Mouse (Mus musculus) ES-Bruce4 (cell line): ENCODE measurements around the gene Hmox2.

ENCODE experiments used
- CTCF ChIP-seq: IDR thresholded peaks from one replicate; pipeline ENCODE4 v1.8.1; 2011; ENCODE audit warnings: low read depth, low read length
- EP300 ChIP-seq: IDR thresholded peaks from 2 replicates; pipeline ENCODE4 v1.6.1; 2011; ENCODE audit warnings: low read depth, low read length; ENCODE audit not compliant: insufficient read depth
- POLR2A ChIP-seq: IDR thresholded peaks from one replicate; pipeline ENCODE4 v1.8.1; 2011; ENCODE audit warnings: low read length; ENCODE audit not compliant: insufficient read depth

DNA sequence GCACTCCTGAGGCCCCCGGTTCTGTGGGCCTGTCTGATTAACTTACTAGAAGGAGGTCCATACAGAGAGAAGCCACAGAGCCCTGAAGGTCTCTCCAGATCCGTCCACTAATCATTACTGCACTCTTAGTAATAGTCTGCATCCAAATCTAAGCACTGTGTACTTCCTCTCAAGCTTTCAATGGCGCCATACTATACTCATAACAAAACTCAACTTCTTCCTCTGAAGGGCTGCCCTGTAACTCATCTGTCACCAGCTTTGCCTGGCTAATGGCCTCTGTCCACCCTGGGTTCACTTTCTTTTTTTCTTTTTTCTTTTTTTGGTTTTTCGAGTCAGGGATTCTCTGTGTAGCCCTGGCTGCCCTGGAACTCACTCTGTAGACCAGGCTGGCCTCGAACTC lies 48.1 kb upstream of the Hmox2 start:
- TF ChIP-seq POLR2A (no peak), CTCF (no peak), EP300 (no peak)
